Mouse (Mus musculus) lung, adult 18-20 months (tissue): ENCODE results near the gene Prickle4.

Experiments used
- DNase-seq, 2 experiments: peaks; one replicate each; pipeline ENCODE4 v3.0.0; 2022; ENCODE audit warnings: mixed read lengths in 2 of 2

The Prickle4 gene

DNA sequence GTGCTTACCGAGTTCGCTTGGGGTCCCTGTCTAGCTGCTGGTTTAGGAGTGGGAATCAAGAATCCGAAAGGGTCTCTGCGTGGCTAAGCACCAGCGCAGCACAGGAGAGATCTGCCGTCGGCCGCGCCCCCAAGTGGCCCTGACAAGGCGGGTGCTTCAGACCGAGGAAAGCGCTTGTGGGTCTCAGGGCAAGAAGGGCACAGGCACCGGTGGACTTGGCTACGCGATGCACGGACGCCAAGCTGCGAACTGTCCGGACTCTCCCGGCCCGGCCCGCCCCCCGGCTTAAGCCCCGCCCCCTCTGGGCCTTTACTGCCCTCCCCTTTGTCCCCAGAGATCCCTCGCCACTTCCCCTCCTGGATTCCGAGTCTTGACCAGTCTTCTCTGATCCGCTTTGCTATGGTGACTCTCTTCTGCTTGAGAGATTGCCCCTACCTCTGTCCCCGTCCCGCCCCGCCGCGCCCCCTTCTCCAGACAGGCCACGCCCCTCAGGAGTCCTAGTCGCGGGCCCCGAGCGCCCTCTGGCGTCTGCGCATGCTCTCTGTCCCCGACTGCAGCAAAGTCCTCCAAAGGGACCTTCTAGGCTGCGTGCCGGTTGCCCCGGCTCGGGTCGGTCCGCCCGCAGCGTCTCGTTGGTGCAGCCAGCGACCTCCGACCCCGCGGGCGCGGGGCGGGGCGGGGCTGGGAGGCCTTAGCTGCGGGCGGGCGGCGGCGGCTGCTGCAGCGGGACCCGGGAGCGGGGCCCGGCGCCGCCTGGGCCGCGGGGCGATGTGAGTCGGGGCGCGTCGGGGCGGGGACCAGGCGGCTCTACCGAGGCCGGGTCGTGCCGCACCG lies at the start of gene Prickle4:
Prickle4 (minus strand) TSS at position 234 of the 834 bp plus-strand sequence.
- DNase-seq: peak; percentile 95 to 97

DNA sequence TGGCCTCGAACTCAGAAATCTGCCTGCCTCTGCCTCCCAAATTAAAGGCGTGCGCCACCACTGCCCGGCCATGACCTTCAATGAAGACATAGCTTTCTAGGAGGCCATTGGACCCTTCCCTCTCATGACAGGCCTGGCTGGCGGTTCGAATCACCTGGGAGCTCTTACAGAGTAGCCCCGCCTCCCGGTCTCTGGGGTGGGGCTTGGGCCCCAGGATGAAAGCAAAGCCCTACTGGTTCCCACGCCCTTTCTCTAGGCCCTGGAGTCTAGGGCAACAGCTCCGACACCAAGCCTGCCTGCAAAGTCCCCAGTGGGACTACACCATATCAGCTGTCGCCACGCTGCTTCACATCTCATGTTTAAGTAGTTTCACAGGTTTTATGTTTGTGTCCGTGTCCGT lies 49.5 kb upstream of the Prickle4 start:
- no peak for DNase-seq

DNA sequence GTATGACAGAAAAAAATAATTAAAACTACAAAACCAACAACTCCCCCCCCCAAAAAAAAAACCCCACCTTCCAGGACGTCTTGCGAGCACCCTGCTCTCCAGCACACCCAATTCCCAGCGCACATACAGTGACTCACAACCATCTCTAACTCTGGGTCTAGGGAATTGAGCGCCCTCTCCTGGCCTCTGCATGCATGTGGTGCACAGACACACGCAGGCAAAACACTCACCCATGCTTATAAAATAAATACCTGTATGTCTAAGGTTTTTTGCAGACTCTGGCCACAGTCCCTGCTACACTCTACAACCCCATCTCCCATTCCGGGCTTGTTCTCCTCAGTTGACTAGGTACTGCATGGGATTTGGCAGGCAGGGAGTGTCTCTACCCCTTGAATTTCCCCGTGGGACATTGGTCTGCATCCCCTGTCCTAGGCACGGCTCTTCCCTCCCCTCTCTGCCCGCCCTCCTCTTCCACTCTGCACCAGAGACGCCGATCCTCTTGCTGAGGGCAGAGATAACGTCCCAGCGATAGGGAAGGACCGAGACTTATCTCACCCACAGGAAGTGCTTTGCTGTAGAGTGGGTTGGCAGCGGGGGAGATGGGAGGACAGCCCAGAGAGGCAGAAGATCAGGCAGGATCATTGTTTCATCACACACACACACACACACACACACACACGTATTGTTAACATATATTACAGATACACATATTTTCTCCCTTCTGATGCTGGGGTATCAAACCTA lies 48.6 kb upstream of the Prickle4 start:
- DNase-seq: no peak

DNA sequence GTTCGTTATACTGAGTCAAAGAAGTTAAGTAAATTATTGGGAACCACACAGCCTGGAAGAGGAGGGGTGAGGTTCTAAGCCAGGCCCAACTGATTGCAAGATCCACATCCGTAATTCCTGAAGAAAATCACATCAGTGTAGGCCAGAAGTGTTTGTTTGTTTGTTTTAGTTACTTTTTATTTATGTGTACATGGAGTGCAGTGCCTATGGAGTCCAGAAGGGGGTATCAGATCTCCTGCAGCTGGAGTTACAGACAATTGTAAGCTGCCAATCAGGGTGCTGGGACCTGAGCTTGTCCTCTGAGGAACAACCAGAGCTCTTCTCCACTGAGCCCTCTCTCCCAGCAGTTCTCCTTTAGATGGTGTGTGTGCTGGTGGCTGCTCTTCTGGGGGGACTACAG lies 45.6 kb upstream of the Prickle4 start:
- no peak for DNase-seq

DNA sequence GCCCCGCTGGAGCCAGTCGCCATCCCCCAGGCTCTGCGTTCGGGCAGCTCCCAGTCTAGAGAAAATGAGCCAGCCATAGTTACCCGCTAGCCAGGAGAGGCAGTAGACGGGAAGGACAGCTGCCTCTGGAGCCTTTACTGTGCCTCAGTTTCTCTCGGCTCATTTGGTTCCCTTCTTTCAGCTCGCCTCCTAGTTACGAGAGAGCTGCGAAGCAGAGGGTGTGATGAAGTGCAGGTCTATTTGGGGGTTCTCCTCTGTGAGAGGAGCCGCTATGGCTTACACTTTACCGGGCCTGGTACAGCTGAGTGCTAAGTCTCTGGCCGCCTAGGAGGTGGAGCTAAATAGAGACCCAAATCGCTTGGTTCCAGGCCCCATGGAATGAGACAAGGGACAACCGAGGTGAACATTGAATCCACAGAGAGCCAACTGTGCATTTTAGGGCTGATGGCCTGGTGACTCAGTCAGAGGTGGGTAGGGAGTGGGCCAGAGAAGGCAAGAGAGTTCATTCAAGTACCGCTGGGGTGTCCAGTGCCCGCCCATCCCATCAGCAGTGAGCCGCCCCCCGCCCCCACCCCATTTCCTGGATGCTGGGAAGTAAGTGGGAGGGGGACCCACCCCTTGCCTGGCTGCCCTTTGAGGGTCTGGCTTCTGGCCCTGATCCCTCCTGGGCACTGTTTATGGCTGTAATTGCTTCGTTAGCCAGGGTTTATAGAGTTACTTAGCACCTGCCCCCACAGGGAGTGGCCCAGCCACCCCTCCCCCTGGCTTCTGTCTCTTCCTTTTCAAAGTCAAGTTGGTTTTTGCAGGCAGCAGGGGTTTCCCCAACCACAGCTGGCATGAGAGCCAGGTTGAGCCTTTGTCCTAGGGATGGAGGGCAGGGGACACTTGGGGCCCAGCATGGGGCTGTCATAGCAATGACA lies 44.6 kb upstream of the Prickle4 start:
- DNase-seq: peak; percentile 38 to 40

DNA sequence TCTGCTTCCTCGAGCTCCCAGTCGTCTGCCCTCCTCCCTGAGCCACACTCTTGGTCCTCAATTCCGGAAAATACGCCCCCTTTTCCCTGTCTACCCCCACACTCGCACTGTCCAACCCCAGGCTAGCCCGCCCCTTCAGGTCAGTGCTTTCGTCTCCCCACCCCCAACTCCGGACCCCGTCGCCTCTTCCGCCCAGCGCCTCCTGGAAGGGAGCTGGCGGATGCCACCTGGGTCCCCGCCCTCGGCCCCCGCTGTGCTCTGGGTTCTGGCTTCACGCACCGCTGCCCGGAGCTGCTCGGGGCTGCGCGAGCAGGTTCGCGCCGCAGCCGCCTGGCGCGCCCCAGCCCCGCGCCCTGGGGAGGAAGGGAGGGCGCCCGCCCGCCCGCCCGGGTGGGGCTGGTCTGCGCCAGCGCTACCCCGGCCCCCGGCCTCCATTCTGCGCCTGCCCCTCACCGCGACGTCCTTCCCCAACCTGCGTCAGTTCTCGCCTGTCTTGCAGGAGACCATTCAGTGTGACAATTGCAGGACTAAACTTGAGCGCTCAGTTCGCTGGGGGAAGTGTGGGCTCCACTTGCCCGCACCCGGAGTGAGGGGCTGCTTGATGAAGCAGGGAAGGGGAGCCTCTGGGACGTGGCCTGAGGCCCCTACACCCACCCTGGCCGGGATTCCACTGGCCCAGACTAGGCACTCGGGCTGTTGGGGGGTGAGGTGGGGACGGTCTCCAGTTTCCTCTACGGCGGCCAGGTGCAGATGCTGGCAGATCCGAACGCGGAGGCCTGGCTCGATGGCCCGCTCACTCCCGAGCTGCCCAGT lies 43.7 kb upstream of the Prickle4 start:
- peak; percentile 67 to 68 for DNase-seq

DNA sequence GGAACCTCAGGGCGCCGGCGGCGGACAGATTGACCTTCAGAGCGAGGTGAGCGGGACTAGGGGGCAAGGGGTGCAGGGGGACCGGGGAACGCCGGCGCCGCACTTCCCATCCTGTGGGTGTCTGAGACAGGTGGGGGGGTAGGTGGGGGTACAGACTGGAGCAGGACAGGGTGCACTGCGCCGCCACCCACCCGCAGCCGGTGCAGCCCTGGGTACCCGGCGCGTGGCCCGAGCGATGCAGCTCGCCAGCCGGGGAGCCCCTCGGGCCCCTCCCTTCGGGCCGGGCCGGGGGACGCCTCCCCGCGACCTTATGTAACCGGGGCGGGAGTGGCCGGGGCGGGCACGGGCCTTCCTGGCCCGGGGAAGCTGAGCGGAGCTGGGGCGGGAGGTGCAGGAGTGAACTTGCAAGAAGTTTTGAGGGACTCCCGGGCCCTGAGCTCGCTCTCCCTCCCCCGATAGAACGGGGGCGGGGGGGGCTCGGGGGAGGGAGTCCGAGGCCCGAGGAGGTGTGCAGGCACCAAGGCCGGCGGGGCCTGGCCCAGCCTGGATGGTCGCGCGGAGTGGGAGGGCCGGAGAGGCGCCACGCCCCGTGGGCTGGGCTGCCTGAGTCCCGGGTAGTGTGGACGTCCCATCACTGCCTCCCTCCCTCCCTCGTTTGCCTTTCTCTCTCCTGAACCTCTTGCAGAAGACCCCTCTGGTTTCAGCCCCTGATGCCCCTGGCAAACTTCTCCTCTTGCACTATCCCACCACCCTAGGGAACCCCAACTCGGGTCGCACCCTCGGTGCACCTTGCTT lies 42.9 kb upstream of the Prickle4 start:
- DNase-seq: peak; percentile 93

DNA sequence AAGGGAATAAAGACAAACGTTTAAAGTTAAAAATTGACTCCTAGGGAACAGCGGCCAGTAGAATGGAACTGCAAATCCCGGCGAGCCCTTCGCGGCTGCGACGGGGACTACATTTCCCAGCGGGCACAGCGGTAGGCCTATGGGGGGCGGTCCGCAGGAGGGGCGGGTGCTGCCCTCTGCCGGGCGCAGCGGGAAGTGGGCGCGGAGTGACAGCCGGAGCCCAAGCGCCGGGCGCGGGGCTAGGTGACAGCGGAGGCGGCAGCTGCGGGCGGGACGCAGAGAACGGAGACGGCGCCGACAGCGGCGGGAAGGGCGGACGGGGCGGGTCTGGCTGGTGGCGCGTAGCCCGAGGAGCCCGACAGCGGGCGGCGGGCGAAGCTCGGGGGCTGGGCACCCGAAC lies 42.3 kb upstream of the Prickle4 start, which contains the start of gene Tfeb:
Tfeb (plus strand) TSS at position 175 of the 400 bp plus-strand sequence.
- peak; percentile 95 to 96 for DNase-seq

DNA sequence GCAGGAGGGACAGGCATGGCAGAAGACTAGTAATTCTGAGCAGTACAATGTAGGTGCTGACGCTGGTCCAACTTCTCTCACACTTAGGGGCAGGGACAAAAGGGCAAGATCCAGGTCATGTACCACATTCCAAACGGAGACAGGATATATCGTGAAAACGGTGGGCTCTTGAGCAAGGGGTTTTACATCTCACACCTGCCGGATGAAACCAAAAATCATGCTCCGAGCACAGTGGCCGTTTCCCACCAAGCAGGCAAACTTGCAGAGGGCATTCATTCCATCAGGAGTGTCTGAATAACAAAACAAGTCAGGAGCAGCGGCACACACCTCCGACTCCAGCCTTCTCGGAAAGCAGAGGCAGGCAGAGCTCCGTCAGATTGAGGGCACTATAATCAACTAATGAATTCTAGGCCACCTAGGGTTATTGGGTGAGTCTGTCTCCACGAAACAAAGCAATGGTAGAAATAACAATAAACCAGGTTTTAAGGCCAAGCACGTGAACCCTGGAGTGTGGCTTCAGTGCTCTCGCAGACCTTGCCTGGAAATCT lies 41.1 kb upstream of the Prickle4 start:
- no peak for DNase-seq

DNA sequence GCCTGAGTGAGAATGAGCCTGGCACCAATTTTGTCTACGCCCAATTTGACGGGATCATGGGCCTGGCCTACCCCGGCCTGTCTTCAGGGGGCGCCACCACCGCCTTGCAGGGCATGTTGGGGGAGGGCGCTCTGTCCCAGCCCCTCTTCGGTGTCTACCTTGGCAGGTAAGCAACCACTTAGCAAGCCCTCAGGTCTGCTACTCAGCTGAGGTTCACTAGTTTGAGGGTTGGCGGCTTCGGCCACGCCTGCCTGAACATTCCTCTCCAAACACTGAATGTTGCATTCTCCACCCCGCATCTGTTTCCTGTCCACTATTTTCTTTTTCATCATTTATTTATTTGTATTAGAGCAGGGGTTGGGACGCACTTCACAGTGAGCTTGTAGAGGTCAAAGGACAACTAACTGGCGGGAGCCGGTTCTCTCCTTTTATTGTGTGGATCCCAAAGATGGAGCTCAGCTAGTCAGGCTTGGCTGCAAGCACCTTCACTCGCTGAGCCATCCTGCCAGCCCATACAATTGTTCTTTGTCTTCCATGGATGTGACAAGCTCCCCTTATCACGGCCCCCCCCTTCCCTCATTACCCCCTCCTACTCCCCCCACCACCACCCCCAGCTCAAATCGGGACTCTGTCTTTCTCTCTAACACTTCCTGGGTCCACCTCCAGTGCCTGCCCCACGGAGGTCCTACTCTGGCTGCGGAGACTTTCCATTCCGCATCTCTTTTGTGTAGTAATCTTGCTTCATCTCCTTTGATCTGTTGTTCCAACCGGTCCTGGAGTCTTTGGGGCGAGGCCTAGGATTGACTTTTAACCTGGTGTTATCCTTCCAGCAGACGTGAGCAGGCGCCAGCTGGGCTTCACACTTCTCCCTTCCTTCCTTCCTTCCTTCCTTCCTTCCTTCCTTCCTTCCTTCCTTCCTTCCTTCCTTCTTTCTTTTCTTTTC lies 36.4 kb upstream of the Prickle4 start:
- peak; percentile 27 to 56 for DNase-seq

DNA sequence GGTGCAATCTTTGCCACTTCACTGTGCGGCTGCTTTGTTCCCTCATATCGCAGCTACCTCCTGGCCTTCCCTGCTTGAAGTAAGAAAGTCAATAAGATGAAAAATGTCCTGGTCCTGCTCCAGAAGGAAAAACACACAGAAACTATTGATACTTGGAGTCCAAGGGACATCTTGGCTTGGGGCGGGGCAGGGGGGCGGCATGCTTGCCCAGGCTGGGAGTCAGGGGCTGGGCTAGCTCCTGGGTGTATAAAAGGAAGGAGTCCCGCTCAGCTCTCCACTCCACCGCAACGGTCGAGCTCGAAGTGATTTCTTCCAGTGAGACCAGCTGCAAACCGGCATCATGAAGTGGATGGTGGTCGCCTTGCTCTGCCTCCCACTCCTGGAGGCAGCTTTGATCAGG lies 32.0 kb upstream of the Prickle4 start, which contains the start of gene Pgc:
Pgc (plus strand) TSS at position 277 of the 400 bp plus-strand sequence.
- DNase-seq: no peak

DNA sequence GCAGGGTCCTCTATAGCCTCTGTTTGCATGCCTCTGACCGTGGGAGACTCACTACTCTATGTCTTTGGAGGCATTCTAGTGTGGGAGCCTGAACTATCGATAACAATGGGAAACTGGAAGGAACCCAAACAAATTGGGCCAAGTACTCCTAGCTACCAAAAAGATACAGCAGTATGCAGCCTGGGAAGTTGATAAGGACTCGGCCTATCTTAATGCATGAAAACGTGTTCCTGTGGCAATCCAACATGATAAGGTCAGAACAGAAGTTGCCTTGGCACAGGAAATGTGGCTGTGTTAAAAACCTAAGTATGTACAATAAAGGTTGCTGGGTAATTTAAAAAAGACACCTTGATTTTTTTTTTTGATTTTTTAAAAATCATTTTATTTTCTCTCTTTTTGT lies 26.6 kb upstream of the Prickle4 start:
- DNase-seq: no peak

DNA sequence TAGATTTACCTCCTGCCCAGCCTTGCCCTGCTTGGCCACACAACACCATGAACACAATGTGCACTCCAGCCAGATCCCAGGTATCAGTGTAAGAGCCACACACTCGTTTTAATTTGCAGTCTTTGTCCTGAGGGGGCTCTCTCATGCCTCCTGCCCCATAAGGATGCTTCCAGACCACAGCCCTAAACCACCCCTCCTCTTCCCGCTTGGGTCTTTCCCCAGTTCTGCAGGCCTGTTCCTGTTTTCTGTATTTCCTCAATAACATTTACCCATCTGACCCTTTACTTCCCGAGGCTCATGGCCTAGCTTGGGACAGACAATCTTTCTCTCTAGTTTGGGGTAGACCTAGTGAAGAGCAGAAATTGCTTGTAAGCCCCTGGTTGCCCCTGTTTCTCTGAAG lies 20.5 kb upstream of the Prickle4 start:
- no peak for DNase-seq

DNA sequence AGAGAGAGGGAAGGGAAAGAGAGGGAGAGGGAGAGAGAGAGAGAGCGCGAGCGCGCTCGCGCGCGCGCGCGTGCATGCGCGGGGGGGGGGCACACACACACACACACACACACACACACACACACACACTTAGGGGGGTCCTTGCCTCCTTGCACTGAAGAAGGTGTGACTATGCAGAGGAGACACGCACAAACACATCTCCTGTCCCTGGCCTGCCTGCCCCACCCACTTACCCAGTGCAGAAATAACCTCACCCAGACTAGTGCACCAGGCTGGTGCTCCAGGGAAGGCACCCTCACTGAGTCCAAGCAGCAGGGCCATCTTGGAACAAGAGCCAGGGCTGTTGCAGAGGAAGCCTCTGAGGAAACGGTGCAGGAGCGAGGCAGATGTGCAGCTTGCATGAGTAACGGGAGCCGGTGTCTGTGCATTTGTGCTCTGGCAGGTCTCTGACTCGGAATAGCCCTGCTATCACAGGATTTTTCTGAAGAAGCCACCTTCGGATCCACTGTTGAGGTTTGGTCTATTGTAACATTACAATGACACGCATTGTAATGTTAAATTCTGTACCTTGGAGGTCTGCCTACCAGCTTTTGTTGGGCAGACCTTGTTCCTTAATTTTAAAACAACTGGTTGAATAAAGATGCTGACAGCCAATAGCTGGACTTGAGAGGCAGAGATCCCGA lies 18.5 kb upstream of the Prickle4 start:
- no peak for DNase-seq

DNA sequence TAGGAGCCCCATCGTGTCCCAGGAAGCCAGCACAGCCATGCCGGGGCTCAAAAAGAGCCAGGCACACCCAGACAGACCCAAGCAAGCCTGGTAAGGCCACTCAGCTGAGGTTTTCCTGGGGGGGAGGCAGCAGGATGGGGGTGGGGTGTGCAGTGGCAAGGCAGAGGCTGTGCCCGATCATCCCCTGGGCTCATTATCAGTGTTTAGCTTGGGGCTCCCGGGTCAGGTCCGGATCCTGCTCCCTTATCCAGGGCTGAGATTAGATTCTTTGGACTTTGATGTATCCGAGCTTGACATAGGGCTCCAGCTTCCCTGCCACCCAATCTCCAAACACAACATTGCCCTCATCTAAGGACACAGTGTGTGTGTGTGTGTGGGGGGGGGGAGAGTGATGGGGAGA lies 17.3 kb upstream of the Prickle4 start:
- DNase-seq: no peak

DNA sequence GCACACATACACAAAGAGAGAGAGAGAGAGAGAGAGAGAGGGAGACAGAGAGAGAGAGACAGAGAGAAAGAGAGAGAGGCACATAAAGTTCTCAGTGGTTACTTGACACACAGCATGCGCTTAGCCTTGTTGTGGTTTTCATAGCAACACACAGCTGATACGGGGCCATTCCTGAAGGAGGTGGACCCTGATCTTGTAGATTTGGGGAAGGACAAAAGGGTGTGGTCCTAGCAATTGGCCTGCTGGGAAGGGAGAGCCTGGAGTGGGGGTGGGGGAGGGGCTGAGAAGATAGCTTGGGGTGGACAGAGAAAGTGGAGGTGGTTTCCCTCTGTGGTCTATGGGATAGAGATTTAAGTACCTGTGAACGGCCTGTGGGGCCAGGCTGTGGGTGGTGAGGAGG lies 15.5 kb upstream of the Prickle4 start:
- no peak for DNase-seq

DNA sequence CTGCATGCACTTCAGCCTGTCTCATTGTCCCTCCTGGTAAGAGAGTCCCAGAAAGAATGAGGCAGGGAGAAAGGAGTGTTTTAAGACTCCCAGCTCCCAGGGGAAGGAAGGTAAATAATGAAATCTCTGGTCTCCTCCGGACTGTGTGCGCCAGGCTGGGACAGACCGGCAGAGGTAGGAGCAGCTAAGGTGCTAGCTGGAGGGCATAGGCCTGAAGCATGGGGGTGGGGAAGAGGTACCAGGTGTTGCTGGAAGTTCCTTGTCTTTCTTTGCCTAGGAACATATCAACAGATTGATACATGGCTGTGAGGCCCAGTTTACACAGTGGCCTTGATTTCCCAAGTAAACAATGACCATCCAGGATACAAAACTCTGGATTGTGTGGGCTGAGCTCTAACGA lies 14.4 kb upstream of the Prickle4 start:
- DNase-seq: no peak

DNA sequence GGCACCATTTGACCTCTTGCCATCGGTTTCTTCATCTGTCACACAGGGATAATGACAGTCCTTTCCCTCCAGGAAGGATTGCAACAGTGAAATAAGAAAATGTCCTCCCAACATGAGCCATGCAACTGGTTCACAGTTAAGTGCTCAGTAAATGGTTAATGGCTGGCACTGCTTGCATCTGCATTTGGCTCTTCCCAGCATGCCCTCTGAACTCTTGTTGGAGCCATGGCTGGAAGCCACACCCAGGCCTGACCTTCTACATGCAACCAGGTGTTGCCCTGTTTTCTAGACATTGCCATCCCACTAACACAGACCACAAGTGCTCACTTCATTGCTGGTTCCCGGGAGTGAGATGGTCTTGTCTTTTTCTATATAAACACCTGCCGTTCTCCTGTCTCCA lies 13.4 kb upstream of the Prickle4 start:
- DNase-seq: no peak

DNA sequence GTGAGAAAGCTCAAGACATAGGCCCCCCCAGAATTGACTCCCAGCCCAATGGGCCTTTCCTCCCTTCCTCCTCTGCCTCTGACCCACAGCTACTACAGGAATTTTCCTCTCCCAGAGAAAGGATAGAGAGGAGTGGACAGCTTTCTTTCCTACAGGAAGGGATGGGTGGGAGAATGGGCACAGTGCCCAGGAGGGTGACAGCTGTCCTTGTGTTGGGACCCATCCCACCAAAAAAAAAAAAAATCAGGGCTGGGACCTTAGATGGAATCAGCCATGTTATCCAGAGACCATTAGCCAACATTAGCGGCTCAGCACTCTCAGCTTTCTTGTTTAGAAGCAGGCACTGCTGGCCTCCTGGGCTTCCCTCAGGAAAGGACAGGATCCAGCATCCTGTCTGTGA lies 11.7 kb upstream of the Prickle4 start:
- DNase-seq: no peak
